Mouse (Mus musculus) kidney, adult 11 months (tissue): ENCODE data around the gene Btbd35f27.
"Not testable (repeated sequence)": the region's sequence is repeated elsewhere in the genome, so short reads cannot be mapped to it uniquely, and the experiment has no call there.

Experiments
- DNase-seq: peaks from one replicate; pipeline ENCODE4 v3.0.0; 2022

Btbd35f27 gene

DNA sequence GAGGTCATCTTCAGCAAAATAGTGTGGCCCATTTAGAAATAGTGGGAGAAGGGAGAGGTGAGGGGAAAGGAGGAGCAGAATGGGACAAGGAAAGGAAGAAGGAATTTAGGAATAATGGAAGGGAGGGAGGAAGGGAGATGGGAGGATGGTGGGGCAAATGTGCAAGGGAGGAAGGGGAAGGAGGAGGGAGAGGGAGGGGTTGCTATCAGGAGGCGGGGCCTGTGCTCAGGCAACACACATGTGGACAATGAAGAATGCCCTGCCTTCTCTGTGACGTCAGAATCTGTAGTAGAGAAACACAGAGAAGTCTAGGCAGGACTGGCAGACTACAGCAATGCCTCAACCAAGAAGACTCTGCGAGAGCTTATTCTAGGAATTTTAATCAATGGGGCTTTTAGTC, at the start of gene Btbd35f27:
TSS of gene Btbd35f27 (plus strand) at position 301 of the 400 bp plus-strand sequence.
- not testable (repeated sequence) for DNase-seq
